Mouse (Mus musculus): ENCODE measurements around the gene Dock9. TPM values are rescaled to one million over a fixed set of nuclear protein-coding genes. Genes with fewer than 3 reads are reported as not detected.

Gene Dock9
- polyA plus RNA-seq, 1 experiment from 2014 or later, result 8.5 TPM

DNA sequence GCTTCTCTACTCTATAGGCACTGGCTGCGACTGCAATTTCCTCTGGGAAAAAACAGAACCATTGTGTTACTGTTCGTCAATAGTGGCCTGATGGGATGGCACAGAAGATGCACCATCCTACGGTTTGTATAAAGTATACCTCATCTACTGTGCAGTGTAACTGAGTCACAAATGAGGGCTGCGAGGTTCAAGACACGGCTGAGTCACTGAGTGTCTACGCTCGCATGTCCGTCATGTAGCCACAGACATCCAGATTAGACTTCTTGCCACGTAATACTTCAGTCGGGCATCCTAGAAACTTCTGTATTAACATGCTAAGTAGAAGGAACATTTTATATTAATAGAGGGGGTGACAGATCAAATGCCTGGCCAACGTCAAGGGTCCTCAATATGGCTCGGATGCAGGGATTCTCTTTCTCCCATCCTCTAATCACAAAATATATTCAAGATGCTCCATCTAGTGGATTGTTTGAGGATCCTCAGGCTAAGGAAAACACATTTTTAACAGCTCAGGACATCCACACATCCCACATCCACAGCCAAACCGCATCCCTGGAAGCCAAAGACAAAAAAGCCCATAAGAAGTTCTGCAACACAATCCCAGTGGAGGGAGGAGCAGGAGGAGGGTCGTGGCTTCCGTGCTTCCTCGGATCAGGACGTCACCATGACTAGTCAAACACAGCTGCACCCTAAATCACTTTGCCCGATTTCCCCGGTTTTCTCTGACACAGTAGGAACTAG is 44.8 kb downstream of the Dock9 start:
- H3K4me1 ChIP-seq (ENCODE audit: control insufficient read depth, insufficient read depth, low read length), result no peaks in the 10 kb centered on the region
- 69% methylated on average over 19 of the region's 19 CpGs for WGBS
- H3K27ac ChIP-seq (ENCODE audit: low read depth, low read length), result no peak overlapping the region
- no peaks in the 10 kb centered on the region for H3K9me3 ChIP-seq (replicated peaks; ENCODE audit: control insufficient read depth, low read length)
- no peaks in the 10 kb centered on the region for H3K27me3 ChIP-seq (replicated peaks; ENCODE audit: control insufficient read depth, insufficient read depth, low read length)
- DNase-seq (ENCODE audit: low spot score), result peak; percentile 64
- no peak overlapping the region for H3K4me2 ChIP-seq (ENCODE audit: low read length)
- no peak overlapping the region for H3K4me3 ChIP-seq (ENCODE audit: low read depth, low read length)
- H3K36me3 ChIP-seq (ENCODE audit: control insufficient read depth, insufficient read depth, low read length), result no peaks in the 10 kb centered on the region
- peak; percentile 61; the same call in 1 of the 2 replicates for ATAC-seq
- H3K9ac ChIP-seq (ENCODE audit: low read length), result no peak overlapping the region

DNA sequence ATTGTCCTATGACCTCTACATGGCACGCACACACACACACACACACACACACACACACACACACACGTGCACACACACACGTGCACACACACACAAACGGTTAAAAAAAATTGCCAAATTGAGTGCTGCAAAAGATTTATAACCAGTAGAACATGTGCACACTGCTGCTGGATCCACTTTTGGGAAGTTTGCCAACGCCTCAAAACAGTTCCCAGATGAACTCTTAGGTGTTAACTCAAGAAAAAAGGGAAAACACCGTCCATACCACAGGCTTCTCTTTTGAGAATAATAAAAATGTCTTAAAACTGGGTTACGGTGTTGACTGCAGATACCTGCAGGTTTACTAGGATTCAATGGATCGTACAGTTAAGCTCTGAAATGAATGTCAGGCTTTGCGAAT is 48.0 kb downstream of the Dock9 start:
- no peak overlapping the region for H3K4me3 ChIP-seq (ENCODE audit: low read depth, low read length)
- H3K9me3 ChIP-seq (replicated peaks; ENCODE audit: control insufficient read depth, low read length), result no peaks in the 10 kb centered on the region
- 88% methylated on average over 9 of the region's 9 CpGs for WGBS
- H3K4me2 ChIP-seq (ENCODE audit: low read length), result no peak overlapping the region
- no peak overlapping the region for H3K9ac ChIP-seq (ENCODE audit: low read length)
- DNase-seq (ENCODE audit: low spot score) (peak; percentile 24), ATAC-seq (no peak)
- H3K27ac ChIP-seq (ENCODE audit: low read depth, low read length), result no peak overlapping the region
- H3K4me1 ChIP-seq (ENCODE audit: control insufficient read depth, insufficient read depth, low read length), result no peaks in the 10 kb centered on the region
- H3K36me3 ChIP-seq (ENCODE audit: control insufficient read depth, insufficient read depth, low read length), result no peaks in the 10 kb centered on the region
- H3K27me3 ChIP-seq (replicated peaks; ENCODE audit: control insufficient read depth, insufficient read depth, low read length), result no peaks in the 10 kb centered on the region

DNA sequence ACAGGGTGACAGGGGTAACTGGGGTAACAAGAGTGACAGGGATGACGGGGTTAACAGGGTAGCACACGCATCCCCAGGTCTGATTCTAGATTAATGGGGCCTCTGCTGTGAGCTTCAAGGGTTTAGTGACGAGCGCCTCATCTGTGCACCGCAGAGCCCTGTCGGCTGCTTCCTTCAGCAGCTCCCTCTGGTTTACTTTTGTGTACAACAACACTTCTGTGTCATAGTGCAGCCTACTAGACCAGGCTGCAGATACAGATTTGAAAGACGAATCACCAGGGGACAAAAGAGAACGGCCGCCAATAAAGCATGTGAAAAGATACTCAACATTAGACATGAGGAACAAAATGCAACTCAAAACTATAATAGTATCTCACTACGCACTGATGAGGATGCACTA is 48.6 kb downstream of the Dock9 start:
- H3K27ac ChIP-seq (ENCODE audit: low read depth, low read length), result no peak overlapping the region
- peak; percentile 14; the same call in 1 of the 2 replicates for ATAC-seq
- H3K4me2 ChIP-seq (ENCODE audit: low read length), result no peak overlapping the region
- no peak overlapping the region for H3K4me3 ChIP-seq (ENCODE audit: low read depth, low read length)
- no peak for DNase-seq (ENCODE audit: low spot score)
- H3K9ac ChIP-seq (ENCODE audit: low read length), result no peak overlapping the region
- H3K27me3 ChIP-seq (replicated peaks; ENCODE audit: control insufficient read depth, insufficient read depth, low read length), result no peaks in the 10 kb centered on the region
- no peaks in the 10 kb centered on the region for H3K36me3 ChIP-seq (ENCODE audit: control insufficient read depth, insufficient read depth, low read length)
- H3K4me1 ChIP-seq (ENCODE audit: control insufficient read depth, insufficient read depth, low read length), result no peaks in the 10 kb centered on the region
- WGBS, result 79% methylated on average over 10 of the region's 10 CpGs
- H3K9me3 ChIP-seq (replicated peaks; ENCODE audit: control insufficient read depth, low read length), result no peaks in the 10 kb centered on the region

DNA sequence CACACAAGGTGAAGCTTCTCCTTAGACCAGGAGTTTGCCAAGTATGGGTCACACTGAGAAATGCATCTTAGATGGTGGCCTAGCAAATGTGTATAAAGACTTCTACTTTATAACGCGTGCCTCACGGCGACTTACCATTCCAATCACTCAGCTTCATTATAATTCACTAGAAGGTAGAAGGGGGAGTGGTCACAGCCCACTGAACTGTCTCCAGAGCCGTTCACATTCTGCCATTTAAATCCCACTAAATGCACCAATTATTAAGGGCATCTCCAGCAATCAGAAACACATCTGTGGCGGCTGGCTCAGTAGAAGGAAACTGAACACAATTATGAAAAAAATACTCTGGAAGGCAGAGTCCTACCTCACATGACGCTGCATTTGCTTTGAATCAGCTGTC is 50.3 kb downstream of the Dock9 start:
- no peaks in the 10 kb centered on the region for H3K4me1 ChIP-seq (ENCODE audit: control insufficient read depth, insufficient read depth, low read length)
- H3K4me3 ChIP-seq (ENCODE audit: low read depth, low read length), result no peak overlapping the region
- no peak for DNase-seq (ENCODE audit: low spot score)
- ATAC-seq, result no peak
- no peak overlapping the region for H3K9ac ChIP-seq (ENCODE audit: low read length)
- no peaks in the 10 kb centered on the region for H3K27me3 ChIP-seq (replicated peaks; ENCODE audit: control insufficient read depth, insufficient read depth, low read length)
- H3K27ac ChIP-seq (ENCODE audit: low read depth, low read length), result no peak overlapping the region
- WGBS, result 73% methylated on average over 7 of the region's 7 CpGs
- H3K36me3 ChIP-seq (ENCODE audit: control insufficient read depth, insufficient read depth, low read length), result no peaks in the 10 kb centered on the region
- no peak overlapping the region for H3K4me2 ChIP-seq (ENCODE audit: low read length)
- no peaks in the 10 kb centered on the region for H3K9me3 ChIP-seq (replicated peaks; ENCODE audit: control insufficient read depth, low read length)

DNA sequence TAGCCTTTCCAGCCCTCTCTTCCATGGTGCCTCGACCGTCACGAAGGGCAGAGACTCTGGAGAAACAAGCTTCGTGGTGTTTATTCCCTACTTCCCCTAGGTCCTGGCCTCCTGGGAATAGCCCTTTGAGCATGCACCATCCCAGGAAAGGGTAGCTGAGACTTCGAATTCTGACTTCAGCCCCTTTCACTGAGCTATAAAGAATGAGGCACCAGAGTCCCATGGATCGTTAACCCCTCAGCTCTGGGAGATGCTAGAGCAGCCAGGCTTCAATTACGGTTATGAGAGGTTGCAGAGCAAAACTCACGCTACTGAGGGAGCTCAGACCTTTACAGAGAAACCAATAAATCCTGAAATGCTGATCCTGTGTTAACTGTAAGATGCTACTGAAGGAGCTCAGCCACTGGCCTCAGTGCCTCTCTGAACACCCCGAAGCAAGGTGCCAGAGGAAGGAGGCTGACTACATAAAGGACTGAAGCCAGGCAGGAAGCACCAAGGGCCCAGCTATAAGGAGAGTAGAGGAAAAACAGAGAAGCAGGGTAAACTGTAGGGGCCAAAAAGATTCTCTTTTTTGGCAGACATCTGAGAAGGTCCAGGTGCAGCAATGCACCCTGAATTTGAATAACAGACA is 53.7 kb downstream of the Dock9 start:
- Histone ChIP-seq H3K4me1 (ENCODE audit: control insufficient read depth, insufficient read depth, low read length) (0 out of 2 replicates have a peak, but pooled peaks cover 2% of the 10 kb centered on the region), H3K4me3 (ENCODE audit: low read depth, low read length) (no peak overlapping the region), H3K4me2 (ENCODE audit: low read length) (no peak overlapping the region), H3K36me3 (ENCODE audit: control insufficient read depth, insufficient read depth, low read length) (no peaks in the 10 kb centered on the region), H3K27me3 (replicated peaks; ENCODE audit: control insufficient read depth, insufficient read depth, low read length) (no peaks in the 10 kb centered on the region), H3K9ac (ENCODE audit: low read length) (no peak overlapping the region), H3K9me3 (replicated peaks; ENCODE audit: control insufficient read depth, low read length) (no peaks in the 10 kb centered on the region), H3K27ac (ENCODE audit: low read depth, low read length) (no peak overlapping the region)
- DNase-seq (ENCODE audit: low spot score) (no peak), ATAC-seq (no peak)
- WGBS, result 62% methylated on average over 9 of the region's 9 CpGs

DNA sequence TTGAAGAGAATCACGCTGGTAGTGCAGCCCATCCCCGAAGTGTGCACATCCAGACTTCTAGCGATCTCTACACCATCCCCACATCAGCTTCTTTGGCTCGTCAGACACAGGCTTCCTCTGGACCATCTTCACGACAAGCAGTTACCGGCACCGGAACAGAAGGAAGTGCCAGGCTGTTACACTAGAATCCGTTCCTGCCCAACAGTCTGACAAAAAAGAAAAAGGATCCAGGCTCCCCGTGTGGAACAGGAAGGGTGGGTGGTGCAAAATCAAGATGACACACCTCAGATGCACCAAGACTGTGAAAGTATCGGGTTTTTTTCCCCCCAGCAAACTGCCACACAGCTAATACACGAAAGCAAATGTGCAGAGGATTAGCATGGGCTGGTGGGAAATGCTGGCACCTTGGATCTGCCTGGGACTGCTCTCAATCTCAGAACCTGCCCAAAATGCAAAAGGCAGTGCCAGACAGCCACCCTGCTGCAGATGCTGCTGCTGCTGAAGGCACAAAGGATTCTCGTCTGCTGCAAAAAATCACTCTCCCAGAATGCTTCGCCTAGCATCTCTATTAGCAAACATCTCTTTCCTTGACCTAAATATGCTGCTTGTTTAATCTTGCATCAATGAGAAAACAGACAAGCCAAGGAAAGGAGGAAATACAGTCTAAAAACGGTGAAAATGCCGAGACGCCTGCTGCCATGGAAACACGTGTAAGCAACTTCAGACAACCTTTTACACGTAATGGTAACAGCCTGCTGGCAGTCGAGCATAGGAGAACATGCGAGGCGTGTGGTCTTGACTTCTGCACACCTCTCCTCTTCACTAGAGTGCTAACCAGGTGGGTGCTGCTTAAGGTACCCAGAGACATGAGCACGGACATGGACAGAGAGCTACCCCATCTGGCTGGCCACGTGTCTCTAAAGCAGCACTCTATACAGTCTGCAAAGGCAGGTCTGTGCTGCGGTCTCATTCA is 58.9 kb downstream of the Dock9 start:
- ATAC-seq (peak; percentile 68), DNase-seq (ENCODE audit: low spot score) (peak; percentile 58)
- H3K27ac ChIP-seq (ENCODE audit: low read depth, low read length), result peak overlapping the region; percentile 85
- H3K4me1 ChIP-seq (ENCODE audit: control insufficient read depth, insufficient read depth, low read length), result 0 out of 2 replicates have a peak, but pooled peaks cover 2% of the 10 kb centered on the region
- H3K4me2 ChIP-seq (ENCODE audit: low read length), result peak overlapping the region; percentile 40
- peak overlapping the region; percentile 18 for H3K4me3 ChIP-seq (ENCODE audit: low read depth, low read length)
- H3K9me3 ChIP-seq (replicated peaks; ENCODE audit: control insufficient read depth, low read length), result no peaks in the 10 kb centered on the region
- no peaks in the 10 kb centered on the region for H3K27me3 ChIP-seq (replicated peaks; ENCODE audit: control insufficient read depth, insufficient read depth, low read length)
- 63% methylated on average over 24 of the region's 24 CpGs for WGBS
- no peaks in the 10 kb centered on the region for H3K36me3 ChIP-seq (ENCODE audit: control insufficient read depth, insufficient read depth, low read length)
- H3K9ac ChIP-seq (ENCODE audit: low read length), result peak overlapping the region; percentile 56

DNA sequence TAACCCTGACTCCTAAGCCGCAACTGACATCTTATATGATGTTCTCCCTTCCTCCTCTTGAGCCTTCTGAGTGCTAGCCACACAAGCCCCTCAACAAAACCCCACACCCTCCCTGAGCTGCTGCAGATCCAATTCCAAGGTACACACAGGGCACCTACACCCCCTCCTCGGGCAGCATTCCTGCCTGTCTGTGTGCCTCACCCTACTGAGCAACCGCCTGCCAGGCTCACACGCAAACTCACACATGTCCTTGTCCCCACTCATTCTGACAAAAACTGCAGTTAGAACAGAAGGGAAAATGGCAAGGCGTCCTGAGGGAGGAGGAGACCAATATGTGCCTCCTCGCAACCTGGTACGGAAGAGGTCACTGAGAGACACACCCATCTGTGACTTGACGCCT is 60.4 kb downstream of the Dock9 start:
- Histone ChIP-seq H3K9me3 (replicated peaks; ENCODE audit: control insufficient read depth, low read length) (no peaks in the 10 kb centered on the region), H3K27me3 (replicated peaks; ENCODE audit: control insufficient read depth, insufficient read depth, low read length) (no peaks in the 10 kb centered on the region), H3K4me1 (ENCODE audit: control insufficient read depth, insufficient read depth, low read length) (0 out of 2 replicates have a peak, but pooled peaks cover 2% of the 10 kb centered on the region), H3K4me2 (ENCODE audit: low read length) (peak overlapping the region; percentile 40), H3K9ac (ENCODE audit: low read length) (peak overlapping the region; percentile 43; the same call in 1 of the 2 replicates), H3K27ac (ENCODE audit: low read depth, low read length) (no peak overlapping the region), H3K36me3 (ENCODE audit: control insufficient read depth, insufficient read depth, low read length) (no peaks in the 10 kb centered on the region), H3K4me3 (ENCODE audit: low read depth, low read length) (peak overlapping the region; percentile 18)
- ATAC-seq (no peak), DNase-seq (ENCODE audit: low spot score) (no peak)
- WGBS, result 89% methylated on average over 8 of the region's 8 CpGs

DNA sequence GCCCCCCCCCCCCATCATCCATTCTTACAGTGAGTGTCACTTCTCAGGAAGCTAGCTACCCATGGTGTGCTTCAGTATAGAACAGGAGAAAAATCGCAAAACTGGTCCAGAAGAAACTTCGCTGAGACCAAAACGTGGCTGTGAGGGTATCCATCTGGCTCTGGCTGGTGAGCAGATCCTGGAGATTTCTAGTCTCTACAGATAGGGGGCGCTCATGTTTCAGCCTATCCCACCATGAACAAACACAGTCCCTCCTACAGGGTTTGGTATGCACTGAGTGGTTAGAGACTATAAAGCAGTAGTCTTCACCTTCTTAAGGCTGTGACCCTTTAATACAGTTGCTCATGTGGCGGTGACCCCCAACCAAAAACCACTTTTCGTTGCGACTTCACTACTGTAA is 62.0 kb downstream of the Dock9 start:
- Histone ChIP-seq H3K9me3 (replicated peaks; ENCODE audit: control insufficient read depth, low read length) (no peaks in the 10 kb centered on the region), H3K9ac (ENCODE audit: low read length) (no peak overlapping the region), H3K4me3 (ENCODE audit: low read depth, low read length) (no peak overlapping the region), H3K4me1 (ENCODE audit: control insufficient read depth, insufficient read depth, low read length) (0 out of 2 replicates have a peak, but pooled peaks cover 2% of the 10 kb centered on the region), H3K4me2 (ENCODE audit: low read length) (no peak overlapping the region), H3K36me3 (ENCODE audit: control insufficient read depth, insufficient read depth, low read length) (no peaks in the 10 kb centered on the region), H3K27ac (ENCODE audit: low read depth, low read length) (no peak overlapping the region), H3K27me3 (replicated peaks; ENCODE audit: control insufficient read depth, insufficient read depth, low read length) (no peaks in the 10 kb centered on the region)
- DNase-seq (ENCODE audit: low spot score) (no peak), ATAC-seq (no peak)
- WGBS, result 67% methylated on average over 7 of the region's 7 CpGs

All from forebrain, embryonic 14.5 days (tissue).